Mouse (Mus musculus) lung, adult 2 months (tissue): ENCODE data around the gene Lep.

Experiments used
- CTCF ChIP-seq: fragments of 200-500 bp; IDR thresholded peaks from 2 replicates; pipeline ENCODE4 v1.5.1; 2011; ENCODE audit warnings: mild to moderate bottlenecking, low read length, control low read depth; ENCODE audit not compliant: insufficient read depth
- POLR2A ChIP-seq: fragments of 200-500 bp; IDR thresholded peaks from 2 replicates; pipeline ENCODE4 v1.6.1; 2011; ENCODE audit warnings: low read depth, mild to moderate bottlenecking, control low read depth, low read length, borderline replicate concordance; ENCODE audit errors: extremely low read depth

- TF ChIP-seq POLR2A (no peak), CTCF (no peak)
Observed at GRCm38 (mm10) chr6:29020937-29021336, 39.1 kb upstream of the Lep start.
